Comparison of ENCODE assay signal across 26 mouse cellular contexts in genomic region chr10:89589877-89590276, GRCm38 (mm10). TPM values are rescaled to one million over a fixed set of nuclear protein-coding genes. Genes with fewer than 3 reads are reported as not detected.
"Had no signal": no experiment of that assay in that cellular context is flagged by ENCODE, and none has a peak within 500 bp of the region (broad histone marks: within the 10 kb centered on the region; RNA-seq: fewer than 3 reads in every experiment).

No protein-coding gene starts in this region.

- DNase-seq: liver, postnatal 0 days; lung, adult 2 months; lung, postnatal 14 days; lung, postnatal 36 days; retina, postnatal 1 day; right cerebral cortex, adult 18-20 months; right cerebral cortex, postnatal 25 days; right cerebral cortex, postnatal 4 days; spleen, adult 18-20 months; thymus, adult 18-20 months; thymus, postnatal 14 days; thymus, postnatal 36 days had no signal

- ATAC-seq: liver, postnatal 0 days; lung, postnatal 0 days; midbrain, embryonic 13.5 days; midbrain, embryonic 15.5 days had no signal

- H3K27me3 ChIP-seq: lung, embryonic 15.5 days; megakaryocyte, embryonic 14.5 days; midbrain, embryonic 13.5 days; midbrain, embryonic 15.5 days; neural tube, embryonic 12.5 days had no signal

- H3K4me1 ChIP-seq: lung, embryonic 15.5 days; neural tube, embryonic 12.5 days had no signal

- H3K36me3 ChIP-seq: lung, embryonic 15.5 days; midbrain, embryonic 13.5 days; midbrain, embryonic 15.5 days; neural tube, embryonic 12.5 days had no signal

- H3K4me3 ChIP-seq: lung, embryonic 15.5 days; megakaryocyte, embryonic 14.5 days; midbrain, embryonic 13.5 days; midbrain, embryonic 15.5 days; neural tube, embryonic 12.5 days had no signal

- H3K27ac ChIP-seq: lung, embryonic 15.5 days; macrophage; midbrain, embryonic 13.5 days; midbrain, embryonic 15.5 days; neural tube, embryonic 12.5 days had no signal

- H3K9ac ChIP-seq: liver, postnatal 0 days; lung, embryonic 15.5 days; midbrain, embryonic 13.5 days; midbrain, embryonic 15.5 days; neural tube, embryonic 12.5 days had no signal

- H3K9me3 ChIP-seq: lung, embryonic 15.5 days; megakaryocyte, embryonic 14.5 days; midbrain, embryonic 13.5 days; midbrain, embryonic 15.5 days; neural tube, embryonic 12.5 days had no signal

- H3K4me2 ChIP-seq: lung, embryonic 15.5 days; midbrain, embryonic 11.5 days; midbrain, embryonic 13.5 days; midbrain, embryonic 15.5 days; neural tube, embryonic 12.5 days had no signal

RNA-seq across cellular contexts. Expression of gene Slc17a8, which starts 31.2 kb away (rescaled TPM):
- total RNA-seq: megakaryocyte progenitor cell, adult 5-6 weeks; monocyte, adult 5-6 weeks had no signal
- polyA plus RNA-seq: lung, adult 2 months; lung, embryonic 15.5 days; lung, postnatal 0 days; small intestine, adult 2 months; stomach, embryonic 14.5 days had no signal

RNA-seq across cellular contexts. Expression of gene Nr1h4, which starts 56.5 kb away (rescaled TPM):
- total RNA-seq: megakaryocyte progenitor cell, adult 5-6 weeks; midbrain, postnatal 0 days; monocyte, adult 5-6 weeks had no signal
- polyA plus RNA-seq: macrophage; midbrain, embryonic 13.5 days; midbrain, postnatal 0 days; neural tube, embryonic 12.5 days; neural tube, embryonic 14.5 days had no signal
